Mouse (Mus musculus) Muller cell, postnatal 12 days (primary cell): ENCODE measurements around the gene Ppp6c.
A peak's percentile ranks its signal among the peaks of the same experiment; 100 is the strongest.
"Not testable (repeated sequence)": the region's sequence is repeated elsewhere in the genome, so short reads cannot be mapped to it uniquely, and the experiment has no call there.

Experiments
- DNase-seq: peaks from one replicate; pipeline ENCODE4 v3.0.0-alpha.2; 2015; ENCODE audit errors: inconsistent ontology term

Ppp6c gene

DNA sequence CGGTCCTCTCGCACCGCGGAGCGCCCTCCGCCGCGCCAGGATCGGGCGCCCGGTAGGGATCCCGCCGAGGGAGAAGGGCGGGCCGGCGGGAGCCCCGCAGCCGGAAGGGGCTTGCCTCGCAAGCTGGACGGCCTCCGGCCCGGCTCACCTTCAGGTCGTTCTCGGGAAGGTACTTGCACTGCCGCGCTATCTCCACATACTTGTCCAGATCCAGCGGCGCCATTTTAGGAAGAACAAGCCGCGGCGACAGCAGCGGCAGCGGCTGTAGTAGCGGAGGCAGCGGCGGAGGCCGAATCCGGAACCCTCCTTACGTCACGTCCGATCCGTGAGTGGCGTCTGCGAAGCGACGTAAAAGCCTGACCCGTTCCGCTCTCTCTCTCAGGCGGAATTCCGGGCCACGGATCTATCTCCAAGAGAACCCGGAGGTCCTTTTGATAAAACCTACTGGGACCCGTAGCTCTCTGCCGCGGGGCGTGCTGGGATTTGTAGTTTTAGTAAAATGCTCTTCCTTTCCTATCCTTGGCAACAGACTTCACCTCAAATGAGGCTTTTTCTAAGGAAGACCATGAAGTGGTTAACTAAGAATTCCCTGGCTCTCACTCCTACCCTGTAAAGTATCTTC, at the start of gene Ppp6c:
TSS of gene Ppp6c (minus strand) at position 433 of the 622 bp plus-strand sequence.
- DNase-seq: peak; percentile 95

DNA sequence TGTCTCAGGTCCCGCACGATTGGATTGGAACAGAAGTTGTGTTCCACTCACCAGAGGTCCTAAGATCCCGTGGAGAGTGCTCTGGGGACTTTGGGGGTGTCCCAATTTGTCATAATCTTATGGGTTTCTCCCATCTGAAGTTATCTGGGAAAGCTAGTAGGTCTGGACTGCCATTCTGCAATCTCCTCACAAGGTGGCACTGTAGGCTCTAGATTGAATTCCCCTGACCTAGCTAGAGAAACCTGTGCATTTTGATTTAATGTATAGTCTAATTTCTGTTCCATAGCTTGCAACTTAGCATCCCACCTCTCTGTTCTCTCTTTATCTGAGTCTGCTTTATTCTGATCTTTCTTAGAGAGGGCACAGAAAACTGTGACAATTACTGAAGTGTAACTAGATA, 42.1 kb upstream of the Ppp6c start:
- DNase-seq: peak; percentile 30

DNA sequence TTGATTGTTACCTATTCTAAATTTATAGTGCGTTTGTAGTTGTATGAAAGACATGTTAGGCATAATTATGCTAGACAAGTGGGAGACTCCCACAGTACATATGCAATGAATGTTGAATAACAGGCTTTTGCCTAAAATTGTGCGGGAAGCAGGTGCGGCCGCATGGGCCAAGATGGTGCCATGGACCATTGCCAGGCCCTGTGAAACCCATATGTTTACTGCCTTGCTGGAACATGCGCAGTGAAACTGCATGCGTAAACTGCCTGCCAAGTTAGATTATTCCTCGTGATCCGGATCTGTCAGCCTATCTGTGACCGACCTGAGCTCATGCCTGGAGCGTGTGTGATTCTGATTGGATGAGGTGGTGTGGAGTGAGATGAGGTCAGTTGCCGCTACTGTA, 26.0 kb upstream of the Ppp6c start:
- DNase-seq: not testable (repeated sequence)

- DNase-seq: not testable (repeated sequence)
Measured at GRCm38 (mm10) chr2:39246862-39247261, 20.6 kb upstream of the Ppp6c start.

DNA sequence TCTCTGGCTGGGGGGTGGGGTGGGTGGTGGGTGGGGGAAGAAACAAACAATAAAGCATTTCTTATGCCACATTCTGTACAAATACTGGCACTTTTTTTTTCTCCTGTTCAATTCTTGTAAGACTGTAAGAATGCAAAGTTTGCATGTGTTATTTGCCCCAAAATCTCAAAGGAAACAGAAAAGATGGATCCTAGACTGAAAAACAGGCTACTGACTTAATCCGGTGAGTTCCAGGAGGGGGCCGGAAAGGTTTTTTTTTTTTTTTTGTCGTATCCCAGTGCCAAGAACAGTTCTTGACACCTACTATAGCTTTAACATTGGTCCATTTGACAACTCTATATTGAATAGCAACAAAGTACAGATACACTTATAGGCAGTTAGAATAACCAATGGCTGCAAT, 480 bp upstream of the Ppp6c start:
- no peak for DNase-seq

GRCm38 (mm10) chr2:39225331-39226018, 776 bp downstream of the Ppp6c start:
- DNase-seq: peak; percentile 45

GRCm38 (mm10) chr2:39224621-39225020, 1.6 kb downstream of the Ppp6c start:
- DNase-seq: no peak

- no peak for DNase-seq
Measured at GRCm38 (mm10) chr2:39220010-39220409, 6.2 kb downstream of the Ppp6c start.

GRCm38 (mm10) chr2:39219034-39219433, 7.2 kb downstream of the Ppp6c start:
- DNase-seq: no peak

GRCm38 (mm10) chr2:39217150-39217549, 9.1 kb downstream of the Ppp6c start:
- DNase-seq: no peak

- no peak for DNase-seq
Measured at GRCm38 (mm10) chr2:39210738-39211137, 15.5 kb downstream of the Ppp6c start.

DNA sequence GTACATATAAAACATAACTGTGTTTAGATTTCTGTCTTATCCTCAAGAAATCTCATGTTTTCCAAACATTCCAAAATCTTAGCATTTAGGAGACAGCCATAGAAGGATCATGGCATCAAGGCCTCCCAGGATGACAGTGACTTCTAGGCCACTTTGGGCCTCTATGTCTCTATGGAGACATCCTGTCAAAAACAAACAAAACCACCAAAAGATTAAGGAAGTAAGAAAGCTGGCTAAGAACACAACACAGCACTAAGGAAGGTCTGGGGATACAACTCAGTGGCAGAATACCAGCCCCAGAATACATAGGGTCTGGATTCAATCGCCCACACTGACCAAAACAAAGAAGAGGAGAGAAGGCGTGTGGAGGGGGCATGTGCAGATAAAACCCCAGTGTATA, 22.9 kb downstream of the Ppp6c start:
- DNase-seq: no peak

GRCm38 (mm10) chr2:39194809-39195208, 31.4 kb downstream of the Ppp6c start:
- no peak for DNase-seq

GRCm38 (mm10) chr2:39190561-39191056, 35.6 kb downstream of the Ppp6c start, which contains the start of gene Scai:
Gene Scai (minus strand): TSS chr2:39190734.
- DNase-seq: peak; percentile 99

DNA sequence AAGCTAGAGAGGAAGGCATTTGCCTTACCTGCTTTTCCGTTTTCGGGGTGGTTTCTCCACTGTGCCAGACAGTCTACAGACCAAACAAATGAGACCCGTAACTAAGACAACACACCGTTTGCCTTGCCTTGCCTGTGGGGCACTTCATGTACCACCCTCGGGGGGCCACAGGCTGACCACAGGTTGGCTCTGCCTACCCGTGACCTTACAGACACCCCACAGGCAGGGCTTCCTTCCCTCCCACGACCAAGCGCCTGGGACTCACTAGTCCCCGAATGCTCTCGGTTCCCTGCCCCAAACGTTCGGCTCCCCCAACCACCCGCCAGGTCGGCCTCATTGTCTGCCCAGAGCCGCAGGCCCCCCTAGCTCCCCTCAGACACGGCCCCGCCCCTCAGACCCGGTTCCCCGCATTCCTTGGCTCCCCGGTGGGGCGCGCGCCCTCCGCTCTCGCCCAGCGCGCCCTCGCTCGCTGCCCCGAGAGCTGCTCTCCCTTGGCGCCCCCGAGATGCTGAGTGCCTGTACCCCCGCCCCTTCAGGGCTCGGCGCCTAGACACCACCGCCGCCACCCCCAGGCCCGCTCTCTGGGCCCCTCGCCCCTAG, 36.2 kb downstream of the Ppp6c start:
- no peak for DNase-seq

DNA sequence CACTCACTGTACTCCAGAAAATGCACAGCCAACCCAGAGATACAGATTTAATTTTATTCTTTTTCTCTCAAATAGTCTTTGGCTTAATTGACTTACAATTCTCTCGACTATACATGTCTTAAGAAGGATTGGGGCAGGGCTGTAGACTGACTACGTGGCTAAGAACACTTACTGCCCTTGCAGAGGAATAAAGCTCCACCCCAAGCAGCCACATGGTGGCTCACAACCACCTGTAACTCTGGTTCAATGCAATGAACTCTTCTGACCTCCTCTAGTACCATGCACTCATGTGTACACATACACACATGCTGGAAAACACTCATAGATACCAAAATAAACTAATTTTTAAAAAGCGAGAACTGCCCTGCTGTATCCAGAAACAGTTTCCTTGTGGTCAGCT, 40.3 kb downstream of the Ppp6c start:
- no peak for DNase-seq

GRCm38 (mm10) chr2:39183587-39183986, 42.7 kb downstream of the Ppp6c start:
- no peak for DNase-seq

- no peak for DNase-seq
Measured at GRCm38 (mm10) chr2:39160996-39161395, 65.3 kb downstream of the Ppp6c start.

DNA sequence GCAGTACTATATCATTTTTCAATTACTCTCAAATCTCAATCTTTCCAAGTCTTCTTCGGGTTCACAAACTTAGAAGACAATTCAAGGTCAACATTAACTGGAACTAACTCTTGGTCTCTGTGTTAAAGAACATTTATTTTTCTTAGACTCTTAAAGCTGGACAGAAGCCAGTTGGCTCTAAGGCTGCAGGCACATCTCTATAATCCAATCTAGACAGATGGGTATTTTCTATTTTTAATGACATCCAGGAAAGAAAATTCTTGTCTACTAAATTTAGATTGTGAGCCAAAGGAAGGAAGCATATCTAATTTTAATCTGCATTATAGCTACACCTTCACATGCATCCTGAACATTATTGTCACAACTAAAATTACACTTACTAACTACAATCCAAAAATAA, 68.3 kb downstream of the Ppp6c start:
- DNase-seq: no peak

DNA sequence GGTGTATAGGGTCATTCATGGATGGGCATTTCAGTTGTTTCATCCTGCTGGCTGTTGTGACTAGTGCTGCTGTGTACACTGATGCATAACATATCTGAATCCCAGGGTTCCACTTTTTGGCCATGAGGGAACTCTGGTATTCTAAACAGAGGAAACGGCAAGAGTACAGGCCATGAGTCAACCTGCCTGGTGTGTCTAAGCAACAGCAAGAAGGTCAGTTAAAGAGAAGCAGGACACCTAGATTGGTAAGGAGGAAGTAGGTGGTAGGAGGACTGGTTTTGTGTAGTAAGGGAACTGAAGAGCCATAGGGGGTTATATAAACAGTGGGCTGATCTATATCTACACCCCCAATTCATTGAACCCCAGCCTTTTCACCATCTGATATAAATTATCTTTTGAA, 69.4 kb downstream of the Ppp6c start:
- no peak for DNase-seq

DNA sequence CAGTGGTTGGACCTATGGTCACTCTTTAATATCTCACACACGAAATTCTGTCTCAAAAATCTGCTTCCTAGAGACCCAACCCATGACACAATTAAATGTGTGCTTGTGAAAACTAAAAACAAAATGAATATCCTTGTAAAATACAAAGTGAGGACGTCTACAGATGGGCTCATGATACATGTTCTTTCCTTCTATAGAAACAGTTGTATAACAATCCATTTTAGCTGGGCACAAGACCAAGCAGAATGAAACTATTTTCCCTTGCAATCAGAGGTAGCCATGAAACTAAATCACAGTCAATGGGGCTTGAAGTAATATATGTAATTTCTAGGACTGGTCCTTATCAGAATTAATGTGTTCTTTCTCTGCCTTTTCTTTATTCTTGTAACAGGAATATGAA, 75.3 kb downstream of the Ppp6c start:
- no peak for DNase-seq

DNA sequence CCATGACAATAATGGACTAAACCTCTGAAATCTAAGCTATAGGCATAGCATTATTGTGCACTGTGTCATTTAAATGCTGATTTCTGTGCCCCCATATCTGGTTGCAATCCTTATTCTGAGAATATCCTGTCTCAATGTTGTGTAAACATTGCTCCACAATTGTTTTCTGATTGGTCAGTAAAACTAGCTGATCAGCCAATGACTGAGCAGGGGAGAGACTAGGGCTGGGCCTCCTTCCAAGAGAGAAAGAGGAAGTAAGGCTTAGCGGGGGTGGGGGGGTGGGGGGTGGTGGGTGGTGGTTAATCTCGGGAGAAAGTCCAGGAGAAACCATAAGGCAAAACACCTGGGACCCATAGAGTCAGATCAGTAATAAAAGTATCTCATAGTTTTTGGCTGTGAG, 78.2 kb downstream of the Ppp6c start:
- DNase-seq: no peak

DNA sequence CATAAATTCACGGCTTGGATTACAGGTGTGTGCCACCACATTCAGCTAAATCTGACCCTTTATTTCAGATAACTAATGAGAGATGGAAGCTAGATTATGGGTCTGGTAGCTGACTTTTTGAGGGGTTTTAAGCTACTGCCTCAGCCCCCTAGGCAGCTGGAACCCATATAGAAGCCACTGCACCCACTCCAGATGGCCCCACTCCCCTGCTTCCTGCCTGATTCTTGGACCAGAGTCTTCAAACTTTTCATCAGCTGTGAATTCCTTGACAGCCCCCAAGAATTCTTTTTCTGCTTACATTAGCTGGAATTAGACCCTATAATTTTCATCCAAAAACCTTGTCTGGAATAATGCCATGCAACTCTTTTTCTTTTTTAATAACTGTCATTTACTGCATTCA, 79.8 kb downstream of the Ppp6c start:
- no peak for DNase-seq
